Mouse (Mus musculus) forebrain, embryonic 11.5 days (tissue): ENCODE data around the gene Enox1. TPM values are rescaled to one million over a fixed set of nuclear protein-coding genes. Genes with fewer than 3 reads are reported as not detected.

Experiments used
- ATAC-seq: fragments of 200-750 bp; cut with Nextera tagmentation; replicated peaks from 2 replicates; pipeline ENCODE4 v1.8.0; 2017; ENCODE audit warnings: moderate TSS enrichment; ENCODE audit not compliant: low FRiP score
- DNase-seq: peaks from one replicate; pipeline ENCODE4 v3.0.0-alpha.2; 2017; ENCODE audit warnings: low spot score
- H3K27ac ChIP-seq: fragments of 300-500 bp; sonication (generic); 2 replicates; pipeline ENCODE4 v1.5.1; 2014; ENCODE audit warnings: low read depth, low read length
- H3K27me3 ChIP-seq: fragments of 300-500 bp; sonication (generic); 2 replicates; pipeline ENCODE4 v1.6.1; 2014; ENCODE audit warnings: mild to moderate bottlenecking, low read length, mixed read lengths; ENCODE audit not compliant: control insufficient read depth, insufficient read depth
- H3K36me3 ChIP-seq: fragments of 300-500 bp; sonication (generic); 2 replicates; pipeline ENCODE4 v1.6.1; 2014; ENCODE audit warnings: mild to moderate bottlenecking, low read length, moderate library complexity, mixed read lengths; ENCODE audit not compliant: control insufficient read depth, insufficient read depth
- H3K4me1 ChIP-seq: fragments of 300-500 bp; sonication (generic); replicated peaks from 2 replicates; pipeline ENCODE4 v1.6.1; 2014; ENCODE audit warnings: low read length, mixed read lengths; ENCODE audit not compliant: control insufficient read depth, insufficient read depth
- H3K4me2 ChIP-seq: fragments of 300-500 bp; sonication (generic); 2 replicates; pipeline ENCODE4 v1.6.1; 2014; ENCODE audit warnings: low read depth, mild to moderate bottlenecking, low read length, moderate library complexity, mixed read lengths; ENCODE audit not compliant: severe bottlenecking
- H3K4me3 ChIP-seq: fragments of 300-500 bp; sonication (generic); 2 replicates; pipeline ENCODE4 v1.5.1; 2014; ENCODE audit warnings: low read depth, low read length
- H3K9ac ChIP-seq: fragments of 300-500 bp; sonication (generic); 2 replicates; pipeline ENCODE4 v1.6.1; 2014; ENCODE audit warnings: low read length
- H3K9me3 ChIP-seq: fragments of 300-500 bp; sonication (generic); 2 replicates; pipeline ENCODE4 v1.6.1; 2016; ENCODE audit warnings: low read length, mixed read lengths; ENCODE audit not compliant: control insufficient read depth
- WGBS: fragments of 180-500 bp; shearing (Covaris S2); extraction: QIAGEN DNeasy Blood & Tissue Kit; methylation state at CpG from one replicate; pipeline ENCODE4 v1.1.7; 2014; 5-methylcytosine and 5-hydroxymethylcytosine counted together
- polyA plus RNA-seq: library from polyadenylated mRNA; unstranded; fragments of >200 nt; fragmentation: Nextera tagmentation; extraction: Ambion mirVana; gene quantifications from 2 replicates; pipeline ENCODE4 v1.2.1, GENCODE M21; 2014

The Enox1 gene
- polyA plus RNA-seq, 1 experiment from 2014 or later = 22.6 TPM

DNA sequence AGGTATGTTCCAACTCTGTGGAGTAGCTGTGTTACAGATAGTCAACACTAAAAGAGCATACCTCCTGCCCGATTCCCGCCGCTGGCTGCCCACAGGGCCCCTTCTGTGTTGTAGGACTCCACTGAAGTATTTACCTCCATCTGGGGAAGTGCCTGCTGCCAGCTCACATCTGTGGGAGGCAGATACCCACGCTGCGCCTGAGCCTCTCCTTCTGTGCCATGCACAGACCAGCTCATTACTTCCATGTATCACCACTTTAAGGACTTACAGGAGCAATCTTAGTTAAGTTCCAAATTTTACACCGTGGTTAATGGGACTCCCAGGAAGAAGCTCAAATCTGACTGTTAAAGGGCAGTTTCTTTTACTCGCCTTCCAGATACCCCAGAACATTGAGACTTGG, 23.7 kb downstream of the Enox1 start:
- Histone ChIP-seq H3K36me3 (no peaks in the 10 kb centered on the region), H3K4me1 (no peaks in the 10 kb centered on the region), H3K27ac (no peak overlapping the region), H3K4me3 (no peak overlapping the region), H3K9ac (no peak overlapping the region), H3K9me3 (no peaks in the 10 kb centered on the region), H3K27me3 (no peaks in the 10 kb centered on the region), H3K4me2 (no peak overlapping the region)
- no peak for DNase-seq
- ATAC-seq = no peak
- WGBS = 92% methylated on average over 7 of the region's 7 CpGs

DNA sequence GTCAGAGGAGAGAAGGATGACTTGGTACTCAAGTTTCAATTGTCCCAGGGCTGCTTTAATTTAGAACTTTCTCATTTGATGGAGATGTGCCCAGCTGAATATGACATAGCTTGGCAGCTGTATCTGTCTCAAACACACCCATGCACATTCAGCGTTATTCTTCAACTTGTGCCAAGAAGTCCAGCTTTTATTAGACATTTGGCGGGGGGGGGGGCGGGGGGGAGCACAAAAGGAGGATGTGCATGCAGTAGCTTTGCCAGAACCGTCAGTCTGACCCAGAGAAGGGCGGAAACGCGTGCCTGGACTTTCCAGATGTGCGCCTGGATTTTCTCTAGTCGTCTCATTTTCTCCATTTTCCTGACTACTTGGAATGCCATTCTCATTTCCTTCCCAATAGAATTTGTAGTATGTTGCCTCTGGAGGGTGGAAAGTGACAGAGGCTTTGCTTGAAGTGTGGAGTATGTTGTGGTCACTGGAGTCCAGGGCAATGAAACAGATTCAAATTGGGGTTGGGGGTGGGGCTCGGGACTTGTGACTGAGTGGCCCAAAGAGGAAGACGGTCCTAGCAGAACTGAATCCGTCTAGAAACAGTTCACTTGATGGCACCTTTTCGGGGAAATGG, 24.3 kb downstream of the Enox1 start:
- Histone ChIP-seq H3K4me3 (no peak overlapping the region), H3K27ac (no peak overlapping the region), H3K9ac (no peak overlapping the region), H3K27me3 (no peaks in the 10 kb centered on the region), H3K4me2 (no peak overlapping the region), H3K4me1 (no peaks in the 10 kb centered on the region), H3K36me3 (no peaks in the 10 kb centered on the region), H3K9me3 (no peaks in the 10 kb centered on the region)
- no peak for ATAC-seq
- WGBS = 83% methylated on average over 13 of the region's 13 CpGs
- DNase-seq = no peak

DNA sequence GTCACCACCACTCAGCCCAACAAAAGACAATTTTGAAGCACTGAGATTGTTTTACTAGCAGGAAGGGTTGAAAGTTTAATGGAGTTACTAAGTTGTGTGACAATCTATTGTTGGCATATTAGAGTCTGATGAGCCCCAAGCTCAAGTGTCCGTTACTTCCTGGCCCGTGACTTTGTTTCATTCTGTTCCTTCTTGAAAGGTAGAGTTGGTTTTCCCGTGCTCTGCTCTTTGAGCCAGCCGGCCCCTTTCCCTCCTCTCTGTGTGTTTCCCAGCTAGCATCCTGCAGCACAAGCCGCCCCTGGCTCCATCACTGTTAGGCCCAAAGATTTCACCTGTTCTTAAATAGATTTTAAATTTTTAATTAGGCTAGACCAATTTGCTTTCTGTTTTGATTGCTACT, 26.9 kb downstream of the Enox1 start:
- H3K4me1 ChIP-seq = no peaks in the 10 kb centered on the region
- no peak overlapping the region for H3K27ac ChIP-seq
- H3K9me3 ChIP-seq = no peaks in the 10 kb centered on the region
- H3K9ac ChIP-seq = no peak overlapping the region
- ATAC-seq (no peak), DNase-seq (no peak)
- H3K27me3 ChIP-seq = no peaks in the 10 kb centered on the region
- H3K4me2 ChIP-seq = no peak overlapping the region
- H3K36me3 ChIP-seq = no peaks in the 10 kb centered on the region
- H3K4me3 ChIP-seq = no peak overlapping the region
- WGBS = 87% methylated on average over 5 of the region's 5 CpGs

- DNase-seq (no peak), ATAC-seq (no peak)
- WGBS = 79% methylated on average over 2 of the region's 2 CpGs
These were observed 33.6 kb downstream of the Enox1 start for GRCm38 (mm10) chr14:77190158-77190557.

DNA sequence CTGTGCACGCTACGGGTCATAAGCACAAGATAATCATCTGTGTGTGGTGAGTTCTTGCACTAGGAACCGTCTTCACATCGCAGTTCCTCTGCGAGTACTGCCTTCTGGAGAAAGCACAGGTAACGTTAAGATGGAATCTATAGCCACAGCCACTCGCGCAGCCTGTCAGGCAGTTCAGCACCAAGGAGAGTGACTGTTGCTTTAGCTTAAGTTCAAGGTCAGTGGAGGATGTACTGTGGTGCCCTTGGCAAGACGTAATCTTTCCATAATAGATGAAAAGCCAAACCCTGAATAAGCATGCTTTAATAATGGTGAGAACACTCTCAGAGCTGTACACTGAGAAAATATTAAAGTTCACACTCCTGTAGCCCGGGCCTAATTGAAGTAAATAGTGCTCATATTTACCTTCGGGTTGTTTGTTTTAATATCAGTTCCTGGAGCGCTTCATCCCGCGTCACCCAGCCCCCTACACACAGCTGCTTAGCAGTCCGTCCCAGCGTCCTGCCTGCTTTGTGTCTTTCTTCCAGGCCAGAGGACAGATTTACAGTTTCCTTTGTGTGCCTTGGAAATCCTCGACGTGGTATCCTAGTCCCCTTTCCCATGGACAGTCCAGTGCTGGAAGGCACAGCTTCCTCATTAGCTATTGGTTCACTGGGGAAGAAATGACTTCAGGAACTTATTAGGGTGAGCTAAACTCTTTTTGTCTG, 38.9 kb downstream of the Enox1 start:
- Histone ChIP-seq H3K4me3 (no peak overlapping the region), H3K9ac (no peak overlapping the region), H3K9me3 (no peaks in the 10 kb centered on the region), H3K36me3 (no peaks in the 10 kb centered on the region), H3K4me1 (no peaks in the 10 kb centered on the region; the same call in 1 of the 2 replicates), H3K4me2 (no peak overlapping the region), H3K27me3 (no peaks in the 10 kb centered on the region), H3K27ac (peak overlapping the region; percentile 37; the same call in 1 of the 2 replicates)
- peak; percentile 46; the same call in 1 of the 2 replicates for ATAC-seq
- DNase-seq = no peak
- 46% methylated on average over 18 of the region's 18 CpGs for WGBS

More at GRCm38 (mm10) chr14:77190158-77190557, 33.6 kb downstream of the Enox1 start:
- Histone ChIP-seq H3K9ac (no peak overlapping the region), H3K4me3 (no peak overlapping the region), H3K27me3 (no peaks in the 10 kb centered on the region), H3K27ac (no peak overlapping the region), H3K4me1 (no peaks in the 10 kb centered on the region; the same call in 1 of the 2 replicates), H3K9me3 (no peaks in the 10 kb centered on the region), H3K36me3 (no peaks in the 10 kb centered on the region), H3K4me2 (no peak overlapping the region)

DNA sequence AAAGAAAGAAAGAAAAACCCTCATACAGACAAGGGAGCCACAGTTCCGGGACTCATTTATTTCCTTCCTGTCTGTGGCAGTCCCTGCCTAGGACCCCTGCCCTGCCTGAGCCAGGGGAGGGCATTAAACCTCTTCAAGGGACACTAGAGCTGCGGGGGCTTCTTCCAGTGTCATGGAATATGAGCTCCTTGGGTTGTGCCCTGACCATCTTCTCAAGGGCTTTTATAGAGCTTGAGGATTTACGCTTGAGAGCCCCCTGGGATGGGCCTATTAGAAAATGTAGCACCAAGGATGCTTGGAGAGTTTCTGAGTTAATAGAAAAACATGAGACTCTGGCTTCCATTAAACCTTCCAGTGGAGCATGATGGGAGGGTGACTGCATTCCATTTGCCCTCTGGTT, 39.7 kb downstream of the Enox1 start:
- DNase-seq (no peak), ATAC-seq (no peak)
- H3K4me3 ChIP-seq = no peak overlapping the region
- H3K27ac ChIP-seq = no peak overlapping the region
- WGBS = 61% methylated on average over 3 of the region's 3 CpGs
- no peaks in the 10 kb centered on the region for H3K9me3 ChIP-seq
- no peaks in the 10 kb centered on the region for H3K36me3 ChIP-seq
- H3K4me2 ChIP-seq = no peak overlapping the region
- no peaks in the 10 kb centered on the region for H3K27me3 ChIP-seq
- no peaks in the 10 kb centered on the region; the same call in 1 of the 2 replicates for H3K4me1 ChIP-seq
- H3K9ac ChIP-seq = no peak overlapping the region

- DNase-seq (no peak), ATAC-seq (no peak)
- H3K27me3 ChIP-seq = no peaks in the 10 kb centered on the region
- no peaks in the 10 kb centered on the region for H3K36me3 ChIP-seq
- no peak overlapping the region for H3K4me3 ChIP-seq
- no peak overlapping the region for H3K4me2 ChIP-seq
- no peaks in the 10 kb centered on the region for H3K9me3 ChIP-seq
- H3K9ac ChIP-seq = no peak overlapping the region
- WGBS = 91% methylated on average over 2 of the region's 2 CpGs
- no peaks in the 10 kb centered on the region; the same call in 1 of the 2 replicates for H3K4me1 ChIP-seq
- H3K27ac ChIP-seq = no peak overlapping the region
These were observed 40.9 kb downstream of the Enox1 start for GRCm38 (mm10) chr14:77197414-77197915.

DNA sequence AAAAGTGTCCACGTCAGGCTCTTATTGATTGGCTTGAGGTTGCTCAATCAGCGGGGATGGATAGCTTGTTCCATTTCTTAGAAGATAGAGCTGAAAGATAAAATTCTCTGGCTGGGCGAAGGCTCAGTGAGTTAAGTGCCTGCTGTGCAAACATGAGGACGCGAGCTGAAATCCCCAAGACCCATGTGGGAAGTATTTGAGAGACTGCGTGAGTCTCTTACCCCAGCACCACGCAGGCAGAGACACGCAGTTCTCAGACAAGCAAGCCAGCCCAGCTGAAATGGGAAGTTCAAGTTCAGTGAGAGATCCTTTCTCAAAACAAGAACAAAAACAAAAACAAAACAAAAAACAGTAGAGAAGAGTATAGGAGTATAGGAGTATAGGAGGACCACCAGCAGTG, 54.3 kb downstream of the Enox1 start:
- no peak for DNase-seq
- H3K4me3 ChIP-seq = no peak overlapping the region
- no peak overlapping the region for H3K4me2 ChIP-seq
- no peak for ATAC-seq
- H3K27ac ChIP-seq = no peak overlapping the region
- H3K36me3 ChIP-seq = no peaks in the 10 kb centered on the region
- H3K9me3 ChIP-seq = no peaks in the 10 kb centered on the region
- WGBS = 94% methylated on average over 8 of the region's 8 CpGs
- no peaks in the 10 kb centered on the region for H3K27me3 ChIP-seq
- H3K9ac ChIP-seq = no peak overlapping the region
- H3K4me1 ChIP-seq = no peaks in the 10 kb centered on the region
